Mouse (Mus musculus) induced T-regulatory cell, adult 2 months (primary cell): ENCODE measurements around the gene Frmd5.
"Not testable (repeated sequence)": the region's sequence is repeated elsewhere in the genome, so short reads cannot be mapped to it uniquely, and the experiment has no call there.

ENCODE experiments used
- DNase-seq: peaks from one replicate; pipeline ENCODE4 v3.0.0-alpha.2; 2012; ENCODE audit warnings: low read depth

Gene Frmd5

GRCm38 (mm10) chr2:121806959-121807653, at the start of gene Frmd5:
Frmd5 (minus strand) TSS chr2:121807087.
- DNase-seq = peak; percentile 94

- no peak for DNase-seq
Observed at GRCm38 (mm10) chr2:121853974-121854373, 47.1 kb upstream of the Frmd5 start.

- no peak for DNase-seq
Observed at GRCm38 (mm10) chr2:121852045-121852444, 45.2 kb upstream of the Frmd5 start.

- no peak for DNase-seq
Observed at GRCm38 (mm10) chr2:121846050-121846449, 39.2 kb upstream of the Frmd5 start.

GRCm38 (mm10) chr2:121842249-121842648, 35.4 kb upstream of the Frmd5 start:
- DNase-seq = no peak

GRCm38 (mm10) chr2:121841453-121841852, 34.6 kb upstream of the Frmd5 start:
- peak; percentile 9 for DNase-seq

GRCm38 (mm10) chr2:121834926-121835325, 28.0 kb upstream of the Frmd5 start:
- DNase-seq = no peak

GRCm38 (mm10) chr2:121832484-121832894, 25.6 kb upstream of the Frmd5 start:
- DNase-seq = peak; percentile 69

- DNase-seq = no peak
Observed at GRCm38 (mm10) chr2:121828411-121828810, 21.5 kb upstream of the Frmd5 start.

GRCm38 (mm10) chr2:121826189-121826588, 19.3 kb upstream of the Frmd5 start:
- no peak for DNase-seq

- DNase-seq = no peak
Observed at GRCm38 (mm10) chr2:121824653-121825052, 17.8 kb upstream of the Frmd5 start.

- no peak for DNase-seq
Observed at GRCm38 (mm10) chr2:121821787-121822186, 14.9 kb upstream of the Frmd5 start.

- DNase-seq = not testable (repeated sequence)
Observed at GRCm38 (mm10) chr2:121810876-121811275, 4.0 kb upstream of the Frmd5 start.

- DNase-seq = no peak
Observed at GRCm38 (mm10) chr2:121809126-121809525, 2.2 kb upstream of the Frmd5 start.

GRCm38 (mm10) chr2:121806171-121806943, 530 bp downstream of the Frmd5 start:
- DNase-seq = peak; percentile 41

- DNase-seq = no peak
Observed at GRCm38 (mm10) chr2:121799051-121799450, 7.8 kb downstream of the Frmd5 start.

- no peak for DNase-seq
Observed at GRCm38 (mm10) chr2:121795995-121796394, 10.9 kb downstream of the Frmd5 start.

- no peak for DNase-seq
Observed at GRCm38 (mm10) chr2:121789777-121790176, 17.1 kb downstream of the Frmd5 start.

- DNase-seq = no peak
Observed at GRCm38 (mm10) chr2:121788415-121788814, 18.5 kb downstream of the Frmd5 start.

GRCm38 (mm10) chr2:121787767-121788166, 19.1 kb downstream of the Frmd5 start:
- DNase-seq = peak; percentile 74

GRCm38 (mm10) chr2:121787271-121787670, 19.6 kb downstream of the Frmd5 start:
- DNase-seq = peak; percentile 48

GRCm38 (mm10) chr2:121776219-121776618, 30.7 kb downstream of the Frmd5 start:
- DNase-seq = no peak

GRCm38 (mm10) chr2:121764851-121765250, 42.0 kb downstream of the Frmd5 start:
- no peak for DNase-seq
